Mouse (Mus musculus) cerebellum, adult 2 months (tissue): ENCODE results near the gene Rnf130. TPM values are rescaled to one million over a fixed set of nuclear protein-coding genes. Genes with fewer than 3 reads are reported as not detected.

Experiments
- DNase-seq, 2 experiments: peaks; one replicate each; pipeline ENCODE4 v3.0.0; 2021
- H3K27ac ChIP-seq: fragments of 200-500 bp; 2 replicates; pipeline ENCODE4 v1.5.1; 2012; ENCODE audit warnings: low read length, control low read depth, inconsistent platforms; ENCODE audit not compliant: insufficient read depth
- H3K27me3 ChIP-seq: fragments of 200-500 bp; 2 replicates; pipeline ENCODE4 v1.6.1; 2012; ENCODE audit warnings: inconsistent platforms, mild to moderate bottlenecking, low read length, moderate library complexity; ENCODE audit not compliant: control insufficient read depth, insufficient read depth
- H3K4me1 ChIP-seq: fragments of 200-500 bp; 2 replicates; pipeline ENCODE4 v1.6.1; 2011; ENCODE audit warnings: low read length; ENCODE audit not compliant: control insufficient read depth, insufficient read depth
- H3K4me3 ChIP-seq: fragments of 200-500 bp; replicated peaks from 2 replicates; pipeline ENCODE3; 2011; ENCODE audit warnings: mild to moderate bottlenecking, low read depth, low read length, control low read depth; ENCODE audit not compliant: insufficient read depth
- CTCF ChIP-seq: fragments of 200-500 bp; IDR thresholded peaks from 2 replicates; pipeline ENCODE4 v1.5.1; 2011; ENCODE audit warnings: low read depth, mild to moderate bottlenecking, control low read depth, low read length, moderate library complexity, borderline replicate concordance; ENCODE audit not compliant: insufficient read depth
- POLR2A ChIP-seq: fragments of 200-500 bp; IDR thresholded peaks from 2 replicates; pipeline ENCODE4 v1.6.1; 2011; ENCODE audit warnings: low read length, control low read depth, borderline replicate concordance; ENCODE audit not compliant: insufficient read depth
- WGBS: fragments of 180-500 bp; shearing (Covaris S2); methylation state at CpG from one replicate; pipeline ENCODE4 v1.1.7; 2018; 5-methylcytosine and 5-hydroxymethylcytosine counted together
- polyA plus RNA-seq: library from polyadenylated mRNA; depleted of rRNA; stranded (reverse); fragments of >200 nt; gene quantifications from 2 replicates; pipeline ENCODE4 v1.2.3, GENCODE M21; 2012; rRNA removed

Gene Rnf130
- polyA plus RNA-seq, 1 experiment, result 76.6 TPM

DNA sequence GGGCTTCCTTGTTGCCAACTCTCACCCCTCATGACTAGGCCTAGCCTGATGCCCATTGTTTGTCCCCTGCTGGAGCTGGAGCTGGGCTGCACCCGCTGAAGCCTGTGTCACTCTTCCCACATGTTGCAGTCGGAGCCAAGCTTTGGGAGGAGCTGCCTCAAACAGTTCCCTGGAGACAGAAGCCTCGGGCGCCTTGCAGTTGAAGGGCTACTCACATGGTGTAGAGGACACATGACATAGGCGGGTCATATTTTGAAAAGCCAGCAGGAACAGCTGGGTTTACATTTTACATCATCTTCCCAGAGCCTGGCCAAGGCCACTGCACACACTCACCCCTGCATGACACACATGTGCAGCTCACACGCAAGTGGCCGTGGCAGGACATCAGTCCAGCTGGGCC lies 124.1 kb downstream of the Rnf130 start:
- no peak for DNase-seq
- 72% methylated on average over 7 of the region's 7 CpGs for WGBS
- Histone ChIP-seq H3K4me3 (no peak overlapping the region), H3K27me3 (no peaks in the 10 kb centered on the region), H3K4me1 (peaks cover 27% of the 10 kb centered on the region), H3K27ac (no peak overlapping the region)
- TF ChIP-seq CTCF (no peak), POLR2A (no peak)

DNA sequence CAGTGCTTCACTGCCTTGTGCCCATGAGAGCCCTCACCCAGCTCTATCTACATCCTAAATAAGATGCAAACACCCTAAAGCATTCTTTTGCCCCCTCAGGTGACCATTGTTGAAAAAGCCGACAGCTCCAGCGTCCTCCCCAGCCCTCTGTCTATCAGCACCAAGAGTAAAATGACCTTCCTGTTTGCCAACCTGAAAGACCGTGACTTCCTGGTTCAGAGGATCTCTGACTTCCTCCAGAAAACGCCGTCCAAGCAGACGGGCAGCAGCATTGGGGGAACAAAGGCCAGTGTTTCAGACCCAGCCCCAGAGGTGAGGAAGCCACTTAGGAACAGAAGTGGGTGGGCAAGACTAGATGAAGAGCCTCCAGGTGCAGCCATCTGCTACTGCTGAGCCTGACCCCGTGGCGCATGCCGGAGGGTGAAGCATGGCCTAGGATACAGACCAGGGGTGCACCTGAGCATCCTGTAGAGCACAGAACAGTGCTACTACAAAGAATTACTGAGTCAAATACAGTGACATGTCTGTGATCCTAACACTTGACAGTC lies 124.5 kb downstream of the Rnf130 start:
- TF ChIP-seq POLR2A (no peak), CTCF (no peak)
- no peak overlapping the region for H3K27ac ChIP-seq
- DNase-seq, result no peak
- no peaks in the 10 kb centered on the region for H3K27me3 ChIP-seq
- WGBS, result 93% methylated on average over 9 of the region's 9 CpGs
- H3K4me1 ChIP-seq, result peaks cover 27% of the 10 kb centered on the region
- no peak overlapping the region for H3K4me3 ChIP-seq

DNA sequence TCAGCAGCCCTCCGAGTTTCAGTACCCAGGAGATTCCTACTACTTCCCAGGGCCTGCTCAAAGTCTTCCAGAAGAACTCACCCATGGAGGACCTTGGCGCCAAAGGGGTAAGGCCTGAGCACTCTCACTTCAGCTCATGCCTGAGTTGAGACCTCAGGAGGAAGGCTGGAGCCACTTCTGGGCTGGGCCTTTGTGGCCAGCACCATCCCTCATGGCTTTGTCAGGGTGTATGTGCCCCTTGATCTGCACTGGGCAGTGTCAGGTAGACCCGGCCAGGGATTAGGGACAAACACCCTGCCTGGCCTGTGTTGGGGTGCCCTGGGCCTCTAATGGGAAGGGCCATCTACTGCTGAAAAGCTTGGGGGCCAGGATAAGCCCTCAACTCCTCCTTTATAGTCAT lies 126.2 kb downstream of the Rnf130 start:
- H3K4me1 ChIP-seq, result peaks cover 12% of the 10 kb centered on the region
- no peak for TF ChIP-seq CTCF
- no peak for TF ChIP-seq POLR2A
- H3K4me3 ChIP-seq, result no peak overlapping the region
- DNase-seq, result no peak
- WGBS, result 84% methylated on average over 3 of the region's 3 CpGs
- H3K27me3 ChIP-seq, result no peaks in the 10 kb centered on the region
- no peak overlapping the region for H3K27ac ChIP-seq

DNA sequence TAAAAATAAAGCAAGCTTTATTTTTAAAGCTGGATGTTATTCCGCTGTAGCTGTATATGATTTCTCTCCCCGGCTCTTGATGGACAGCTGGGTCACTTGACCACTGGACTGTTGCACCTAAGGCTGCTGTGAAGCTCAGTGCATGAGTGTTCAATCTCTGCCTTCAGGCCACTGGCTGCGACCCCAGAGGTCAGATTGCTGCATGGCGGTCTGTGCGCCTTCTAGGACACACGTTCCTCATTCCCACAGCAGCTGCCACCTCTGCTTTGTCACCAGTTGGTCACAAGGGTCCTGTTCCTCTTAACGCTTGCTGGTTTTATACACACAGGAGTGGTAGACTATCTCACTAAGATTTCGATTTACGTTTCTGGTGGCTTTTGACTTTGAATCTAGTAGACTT lies 129.0 kb downstream of the Rnf130 start:
- peaks cover 10% of the 10 kb centered on the region for H3K4me1 ChIP-seq
- no peaks in the 10 kb centered on the region for H3K27me3 ChIP-seq
- no peak for DNase-seq
- WGBS, result 84% methylated on average over 9 of the region's 9 CpGs
- H3K4me3 ChIP-seq, result no peak overlapping the region
- TF ChIP-seq POLR2A, result no peak
- no peak for TF ChIP-seq CTCF
- H3K27ac ChIP-seq, result no peak overlapping the region

Other genes with a start within 250 kb of the Rnf130 start
- 2.8 and 3.1 TPM in 2 replicates for gene Gfpt2, start 231.2 kb upstream of the Rnf130 start, polyA plus RNA-seq
- gene Mapk9, start 178.6 kb upstream of the Rnf130 start, polyA plus RNA-seq, result 146 and 147 TPM in 2 replicates
- gene Rasgef1c, start 123.5 kb upstream of the Rnf130 start, polyA plus RNA-seq, result 6.7 and 6.8 TPM in 2 replicates
- gene Tbc1d9b, start 106.0 kb downstream of the Rnf130 start, polyA plus RNA-seq, result 118 and 124 TPM in 2 replicates
- gene Mrnip, start 149.1 kb downstream of the Rnf130 start, polyA plus RNA-seq, result 22.5 and 24.2 TPM in 2 replicates
- gene Sqstm1, start 185.5 kb downstream of the Rnf130 start, polyA plus RNA-seq, result 377 and 381 TPM in 2 replicates
- 65.1 and 68.9 TPM in 2 replicates for gene Mgat4b, start 185.5 kb downstream of the Rnf130 start, polyA plus RNA-seq
- 9.0 and 12.8 TPM in 2 replicates for gene Ltc4s, start 213.3 kb downstream of the Rnf130 start, polyA plus RNA-seq